Mouse (Mus musculus) left cerebral cortex, postnatal 4 days (tissue): ENCODE results near the gene Zfp385a. TPM values are rescaled to one million over a fixed set of nuclear protein-coding genes. Genes with fewer than 3 reads are reported as not detected.

ENCODE experiments used
- DNase-seq: peaks from one replicate; pipeline ENCODE4 v3.0.0-alpha.2; 2022
- intact Hi-C: fragments of 180-260 bp; cut with DNase I; formaldehyde crosslinking; loops from one replicate; pipeline ENCODE4 v1.15.1; 2025
- total RNA-seq, 2 experiments: library from RNA; stranded (reverse); gene quantifications; 2 replicates each; pipeline ENCODE4 v1.2.3; 2021

Zfp385a gene
- 10 to 100 TPM; 47.8 to 52.7 TPM for total RNA-seq

- intact Hi-C loops, result no loop called here
- no peak for DNase-seq
Measured at GRCm38 (mm10) chr15:103339961-103340337, at the start of gene Zfp385a. Gene Zfp385a, minus strand, starts transcription at chr15:103340093.

- intact Hi-C loops, result no loop called here
- no peak for DNase-seq
Measured at GRCm38 (mm10) chr15:103388556-103389145, 48.8 kb upstream of the Zfp385a start.

- intact Hi-C loops, result no loop called here
- no peak for DNase-seq
Measured at GRCm38 (mm10) chr15:103383771-103384488, 44.0 kb upstream of the Zfp385a start.

- DNase-seq, result peak; percentile 35
- intact Hi-C loops, result no loop called here
Measured at GRCm38 (mm10) chr15:103382795-103383406, 43.0 kb upstream of the Zfp385a start.

- DNase-seq, result no peak
- intact Hi-C loops, result no loop called here
Measured at GRCm38 (mm10) chr15:103382075-103382474, 42.2 kb upstream of the Zfp385a start.

- intact Hi-C loops, result no loop called here
- no peak for DNase-seq
Measured at GRCm38 (mm10) chr15:103378665-103379356, 38.9 kb upstream of the Zfp385a start.

GRCm38 (mm10) chr15:103377752-103378664 is 38.1 kb upstream of the Zfp385a start:
- no peak for DNase-seq
- intact Hi-C loops, result no loop called here

GRCm38 (mm10) chr15:103376837-103377269 is 37.0 kb upstream of the Zfp385a start:
- peak; percentile 56 for DNase-seq
- intact Hi-C loops, result no loop called here

GRCm38 (mm10) chr15:103375112-103375800 is 35.4 kb upstream of the Zfp385a start:
- no peak for DNase-seq
- intact Hi-C loops, result no loop called here

GRCm38 (mm10) chr15:103372461-103372860 is 32.6 kb upstream of the Zfp385a start:
- intact Hi-C loops, result no loop called here
- DNase-seq, result no peak

- no peak for DNase-seq
- intact Hi-C loops, result no loop called here
Measured at GRCm38 (mm10) chr15:103371741-103372140, 31.8 kb upstream of the Zfp385a start.

GRCm38 (mm10) chr15:103371208-103371607 is 31.3 kb upstream of the Zfp385a start:
- no peak for DNase-seq
- intact Hi-C loops, result no loop called here

- intact Hi-C loops, result no loop called here
- no peak for DNase-seq
Measured at GRCm38 (mm10) chr15:103370462-103370861, 30.6 kb upstream of the Zfp385a start.

- intact Hi-C loops, result no loop called here
- no peak for DNase-seq
Measured at GRCm38 (mm10) chr15:103369123-103369522, 29.2 kb upstream of the Zfp385a start.

- DNase-seq, result no peak
- intact Hi-C loops, result no loop called here
Measured at GRCm38 (mm10) chr15:103368179-103368940, 28.5 kb upstream of the Zfp385a start.

GRCm38 (mm10) chr15:103366376-103367149 is 26.7 kb upstream of the Zfp385a start, which contains the start of gene Itga5:
Gene Itga5, minus strand, starts transcription at chr15:103366763.
- DNase-seq, result peak; percentile 39
- intact Hi-C loops, result no loop called here

GRCm38 (mm10) chr15:103365471-103366375 is 25.8 kb upstream of the Zfp385a start:
- intact Hi-C loops, result no loop called here
- DNase-seq, result no peak
